Mouse (Mus musculus) right cerebral cortex, adult 18-20 months (tissue): Measurements from ENCODE around the gene Sned1.
"Not testable (repeated sequence)": the region's sequence is repeated elsewhere in the genome, so short reads cannot be mapped to it uniquely, and the experiment has no call there.

ENCODE experiments used
- DNase-seq: peaks from one replicate; pipeline ENCODE4 v3.0.0; 2022; ENCODE audit warnings: mixed read lengths

The Sned1 gene

DNA sequence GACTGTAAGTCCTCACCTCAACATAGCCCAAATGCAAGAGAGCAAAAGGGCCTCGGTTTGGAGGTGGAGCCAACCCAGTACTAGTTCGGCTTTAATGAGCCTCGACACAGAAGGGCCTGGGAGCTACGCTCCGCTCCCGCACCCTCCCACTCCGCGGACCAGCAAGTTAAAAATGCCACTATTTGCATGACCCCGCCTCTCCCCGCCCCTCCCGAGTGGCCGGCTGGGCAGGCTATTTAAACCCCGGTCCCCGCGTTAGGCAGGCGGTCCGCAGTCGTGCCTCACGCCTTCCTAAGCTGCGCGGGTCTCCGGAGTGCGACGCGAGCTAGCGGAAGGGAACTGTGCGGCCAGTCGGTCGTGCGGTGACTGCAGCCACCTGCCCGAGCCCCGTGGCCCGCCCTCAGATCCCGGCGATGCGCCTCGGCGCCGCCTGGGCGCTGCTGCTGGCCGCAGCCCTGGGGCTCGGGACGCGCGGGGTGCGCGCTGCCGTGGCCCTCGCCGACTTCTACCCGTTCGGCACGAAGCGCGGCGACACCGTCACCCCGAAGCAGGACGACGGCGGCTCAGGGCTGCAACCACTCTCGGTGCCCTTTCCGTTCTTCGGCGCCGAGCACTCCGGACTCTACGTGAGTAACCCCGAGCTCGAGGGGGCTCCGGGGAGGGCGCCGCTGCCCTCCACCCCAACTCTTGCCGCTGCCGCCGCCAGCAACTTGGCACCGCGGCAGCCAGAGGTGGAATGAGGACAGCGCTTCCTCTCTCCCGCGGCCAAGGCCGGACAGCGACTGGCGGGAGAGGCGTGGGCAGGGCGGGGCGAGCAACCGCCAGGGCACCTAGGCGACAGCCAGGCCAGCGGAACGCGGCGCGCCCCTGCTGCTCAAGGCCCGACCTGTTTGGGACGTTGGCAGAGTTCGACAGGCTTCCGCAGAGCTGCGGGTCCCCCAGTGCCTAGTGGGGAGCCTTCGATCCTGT, at the start of gene Sned1:
Gene Sned1, plus strand, starts transcription at position 266 of the 969 bp plus-strand sequence.
- peak; percentile 72 for DNase-seq

GRCm38 (mm10) chr1:93190726-93191305, 44.8 kb upstream of the Sned1 start:
- no peak for DNase-seq

DNA sequence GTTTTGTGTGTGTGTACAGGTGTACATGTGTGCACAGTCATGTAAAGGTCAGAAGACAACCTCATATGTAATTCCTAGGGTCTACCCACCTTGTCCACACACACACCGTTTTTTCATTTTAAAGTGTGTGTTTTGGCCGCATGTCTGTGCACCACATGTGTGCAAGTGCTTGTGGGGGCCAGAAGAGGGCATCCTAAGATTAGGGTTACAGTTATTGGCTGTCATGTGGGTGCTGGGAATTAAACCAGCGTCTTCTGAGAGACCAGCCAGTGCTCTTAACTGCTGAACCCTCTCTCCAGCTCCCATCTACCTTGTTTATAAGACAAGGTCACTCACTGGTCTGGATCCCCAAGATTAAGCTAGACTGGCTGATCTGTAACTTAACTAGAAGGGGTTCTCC, 40.7 kb upstream of the Sned1 start:
- no peak for DNase-seq

- not testable (repeated sequence) for DNase-seq
Measured at GRCm38 (mm10) chr1:93197454-93197853, 38.2 kb upstream of the Sned1 start.

- DNase-seq = no peak
Measured at GRCm38 (mm10) chr1:93197916-93198315, 37.7 kb upstream of the Sned1 start.

- DNase-seq = no peak
Measured at GRCm38 (mm10) chr1:93206277-93206970, 29.2 kb upstream of the Sned1 start.

- DNase-seq = peak; percentile 22
Measured at GRCm38 (mm10) chr1:93207536-93208064, 28.0 kb upstream of the Sned1 start.

- DNase-seq = peak; percentile 67
Measured at GRCm38 (mm10) chr1:93210213-93210641, 25.4 kb upstream of the Sned1 start.

DNA sequence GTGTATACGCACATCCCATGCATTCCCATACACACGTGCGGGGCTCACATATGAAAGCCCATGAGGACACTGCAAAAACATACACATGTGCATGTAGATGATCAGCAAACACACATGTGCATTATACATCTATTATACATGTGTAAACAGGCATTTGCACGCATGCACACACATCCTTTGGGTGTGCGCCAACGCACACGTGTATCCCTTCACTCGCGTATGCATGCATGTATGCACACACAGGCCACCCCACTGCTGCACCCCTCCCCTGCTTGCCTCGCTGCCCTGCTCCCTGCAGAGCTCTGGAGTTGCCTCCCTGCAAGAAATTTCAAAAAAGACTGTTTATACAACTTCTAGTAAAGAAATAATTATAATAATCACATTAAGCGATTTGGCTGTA, 24.6 kb upstream of the Sned1 start:
- no peak for DNase-seq

GRCm38 (mm10) chr1:93211549-93212220, 24.0 kb upstream of the Sned1 start:
- no peak for DNase-seq

DNA sequence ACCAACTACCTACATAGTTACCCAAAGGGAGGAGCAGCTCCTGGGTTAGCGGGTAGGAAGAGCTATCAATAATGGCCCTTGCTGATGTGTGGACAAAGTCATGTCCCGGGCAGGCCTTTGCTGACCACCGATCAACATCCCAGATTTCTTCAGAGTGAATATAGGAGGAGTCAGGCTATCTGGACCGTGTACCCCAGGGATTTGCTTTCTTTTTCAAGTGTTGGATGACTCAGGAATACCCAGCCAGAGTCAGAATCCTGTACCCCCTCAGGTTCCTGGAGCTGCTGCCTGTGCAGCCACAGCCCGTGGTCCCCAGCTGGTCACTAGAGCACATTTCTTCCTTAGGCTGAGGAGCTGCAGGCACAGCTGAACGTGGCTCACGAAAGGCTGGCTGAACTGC, 23.2 kb upstream of the Sned1 start:
- DNase-seq = no peak

DNA sequence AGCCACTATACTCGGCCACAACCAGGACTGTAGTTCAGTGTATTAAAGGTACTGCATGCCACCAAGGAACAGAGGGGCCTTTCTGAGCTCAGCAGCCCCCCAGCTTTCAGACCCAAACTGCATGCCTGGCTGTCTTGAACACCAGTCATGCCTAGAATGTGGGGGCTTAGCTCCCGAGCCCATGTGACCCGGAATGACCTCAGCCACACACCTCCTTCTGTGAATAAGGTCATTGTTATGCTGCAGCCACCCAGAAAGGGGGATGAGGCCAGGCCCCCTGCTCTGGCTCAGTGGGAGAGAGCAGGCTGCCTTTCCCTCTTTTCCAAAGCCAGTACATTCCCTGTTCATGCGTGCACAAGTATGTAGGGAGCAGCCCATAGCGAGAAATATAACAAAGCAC, 21.0 kb upstream of the Sned1 start:
- DNase-seq = no peak

DNA sequence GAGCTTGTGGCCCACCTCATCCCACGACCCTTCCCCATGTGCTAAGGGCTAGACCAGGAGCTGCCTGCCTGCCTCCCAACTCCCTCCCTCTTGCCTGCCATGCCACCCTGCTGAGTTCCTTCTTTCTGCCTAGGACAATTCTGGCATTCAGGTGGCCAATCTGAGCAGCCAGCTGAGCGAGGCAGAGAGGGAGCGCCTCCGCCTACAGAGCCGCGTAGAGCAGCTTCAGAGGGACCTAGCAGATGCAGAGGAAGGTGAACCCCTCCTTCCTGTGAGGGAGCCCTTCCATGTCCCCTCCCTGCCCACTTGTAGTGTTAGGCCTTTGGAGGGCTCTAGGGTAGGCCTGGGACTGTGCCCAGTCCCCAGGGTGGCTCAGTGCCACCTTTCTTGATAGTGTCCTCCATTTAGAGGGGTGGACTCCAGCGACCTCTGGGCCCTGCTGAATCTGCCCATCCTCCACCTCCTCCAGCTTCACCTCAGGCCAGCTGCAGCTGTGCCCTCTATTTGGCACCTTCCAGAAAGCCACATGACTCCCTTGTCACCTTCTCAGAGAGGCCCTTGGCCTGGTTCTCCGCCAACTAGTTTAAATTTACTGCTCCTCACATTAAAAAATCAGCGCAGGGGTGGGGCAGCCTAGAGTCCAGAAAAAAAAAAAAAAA, 18.7 kb upstream of the Sned1 start:
- DNase-seq = no peak

- no peak for DNase-seq
Measured at GRCm38 (mm10) chr1:93217530-93217929, 18.1 kb upstream of the Sned1 start.

- DNase-seq = no peak
Measured at GRCm38 (mm10) chr1:93220776-93221175, 14.9 kb upstream of the Sned1 start.

DNA sequence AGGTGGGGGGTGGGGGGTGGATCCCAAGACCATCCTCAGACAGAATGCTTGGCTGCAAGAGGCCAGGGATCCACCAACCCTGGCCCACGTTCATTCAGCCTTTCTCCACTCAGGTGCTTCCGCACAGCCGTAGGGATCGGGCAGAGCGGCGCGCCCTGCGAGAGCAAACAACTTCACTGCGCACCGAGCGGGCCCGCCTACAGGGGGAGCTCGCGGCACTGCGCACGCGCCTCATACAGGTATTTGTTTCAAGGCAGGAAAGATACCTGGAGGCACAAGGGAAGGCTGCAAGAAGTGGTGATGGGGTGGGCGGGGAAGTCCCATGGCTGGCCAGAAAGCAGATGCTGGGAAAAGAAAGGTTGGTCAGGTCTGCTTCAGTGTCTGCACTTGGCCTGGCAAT, 11.7 kb upstream of the Sned1 start:
- no peak for DNase-seq

- no peak for DNase-seq
Measured at GRCm38 (mm10) chr1:93225226-93225625, 10.4 kb upstream of the Sned1 start.

GRCm38 (mm10) chr1:93225731-93226520, 9.7 kb upstream of the Sned1 start:
- no peak for DNase-seq

DNA sequence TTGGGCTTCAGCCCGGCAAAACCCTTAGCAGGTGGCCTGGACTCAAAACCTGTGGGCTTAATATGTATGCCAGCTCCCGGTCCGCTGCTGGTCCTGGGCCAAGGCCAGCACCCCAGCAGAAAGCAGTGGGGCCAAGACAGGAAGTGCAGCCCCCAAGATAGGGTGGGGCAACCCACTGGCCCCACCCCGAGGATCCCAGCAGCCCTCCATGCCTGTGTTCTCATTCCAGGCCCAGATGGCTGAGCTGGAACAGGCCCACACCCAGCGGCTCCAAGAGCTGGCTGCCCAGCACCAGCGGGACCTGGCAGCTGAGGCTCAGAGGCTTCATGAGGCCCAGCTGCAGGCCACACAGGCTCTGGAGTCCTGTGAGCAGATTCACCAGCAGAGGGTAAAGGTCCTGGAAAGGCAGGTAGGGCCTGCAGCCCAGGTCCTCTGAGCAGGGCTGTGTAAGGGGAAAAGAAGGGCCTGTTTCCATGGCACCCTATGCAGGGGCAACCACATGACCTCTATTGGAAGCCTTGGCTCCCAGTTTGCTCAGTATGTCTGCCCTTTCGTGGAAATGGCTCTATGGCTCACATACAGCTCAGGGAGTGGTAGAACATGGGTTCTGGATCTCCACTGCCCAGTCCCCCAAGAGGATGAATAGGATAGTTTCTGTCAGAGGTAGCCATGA, 8.2 kb upstream of the Sned1 start:
- DNase-seq = no peak

DNA sequence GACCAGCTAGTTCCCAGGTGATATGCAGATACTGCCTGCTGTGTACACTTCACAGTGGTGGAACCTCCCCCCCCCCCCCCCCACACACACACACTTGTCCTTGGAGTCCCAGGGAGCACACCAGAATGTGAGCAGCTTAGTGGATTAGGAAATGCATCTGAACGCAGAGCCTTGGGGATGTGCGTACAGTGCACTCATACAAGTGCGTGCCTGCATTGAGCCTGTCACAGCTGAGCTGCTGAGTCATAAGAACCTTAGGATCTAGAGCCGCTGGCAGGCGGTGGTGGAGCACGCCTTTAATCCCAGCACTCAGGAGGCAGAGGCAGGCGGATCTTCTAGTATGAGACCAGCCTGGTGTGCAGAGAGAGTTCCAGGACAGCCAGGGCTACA, 7.7 kb upstream of the Sned1 start:
- DNase-seq = no peak

- DNase-seq = no peak
Measured at GRCm38 (mm10) chr1:93229221-93229620, 6.4 kb upstream of the Sned1 start.
